Mouse (Mus musculus) A20 (cell line): ENCODE results near the gene Mark2.

Source experiments
- DNase-seq: peaks from one replicate; pipeline ENCODE4 v3.0.0-alpha.2; 2011; ENCODE audit warnings: low read depth, low spot score

Mark2 gene

GRCm38 (mm10) chr19:7295071-7295658 is 46.5 kb downstream of the Mark2 start:
- peak; percentile 87 for DNase-seq

GRCm38 (mm10) chr19:7294098-7294876 is 47.4 kb downstream of the Mark2 start:
- DNase-seq: no peak

GRCm38 (mm10) chr19:7291958-7292709 is 49.5 kb downstream of the Mark2 start:
- no peak for DNase-seq

GRCm38 (mm10) chr19:7289767-7290166 is 51.9 kb downstream of the Mark2 start:
- no peak for DNase-seq

DNA sequence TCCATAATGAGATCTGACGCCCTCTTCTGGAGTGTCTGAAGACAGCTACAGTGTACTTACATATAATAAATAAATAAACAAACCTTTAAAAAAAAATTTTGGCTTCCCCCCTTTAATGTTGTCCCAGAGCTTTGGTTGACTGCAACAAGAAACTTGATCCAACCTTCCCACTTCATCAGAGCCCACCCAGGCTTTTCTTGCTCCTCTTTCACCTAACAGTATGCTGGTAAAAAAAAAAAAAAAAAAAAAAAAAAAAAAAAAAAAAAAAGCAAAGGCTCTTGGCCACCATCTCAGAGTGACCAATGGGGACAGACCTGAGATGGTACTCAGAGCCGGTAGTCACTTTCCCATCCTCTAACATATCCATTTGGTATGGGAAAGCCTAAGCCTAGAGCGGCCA is 53.4 kb downstream of the Mark2 start:
- no peak for DNase-seq

- DNase-seq: no peak
Measured at GRCm38 (mm10) chr19:7286563-7287315, 54.9 kb downstream of the Mark2 start.

- DNase-seq: no peak
Measured at GRCm38 (mm10) chr19:7280557-7281330, 60.9 kb downstream of the Mark2 start.

DNA sequence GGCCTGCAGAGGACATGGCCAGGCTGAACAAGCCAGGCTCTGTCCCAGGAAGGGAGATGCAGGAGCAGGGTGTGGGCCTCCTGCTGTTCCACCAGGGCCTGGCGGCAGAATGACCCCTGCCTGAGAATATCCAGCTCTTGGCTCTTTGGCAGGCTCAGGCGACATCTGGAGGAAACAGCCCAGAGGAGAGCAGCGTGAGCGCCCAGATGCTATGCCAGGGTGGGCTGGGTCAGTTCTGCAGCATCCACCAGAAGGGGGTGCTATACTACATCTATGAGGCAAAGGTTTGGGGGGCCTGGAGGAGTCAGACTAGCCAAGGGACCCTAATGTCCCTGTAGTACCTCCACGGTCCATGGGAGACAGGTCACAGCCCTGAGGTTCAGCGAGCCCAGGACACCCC is 62.5 kb downstream of the Mark2 start:
- DNase-seq: peak; percentile 53

- no peak for DNase-seq
Measured at GRCm38 (mm10) chr19:7278200-7278906, 63.3 kb downstream of the Mark2 start.

DNA sequence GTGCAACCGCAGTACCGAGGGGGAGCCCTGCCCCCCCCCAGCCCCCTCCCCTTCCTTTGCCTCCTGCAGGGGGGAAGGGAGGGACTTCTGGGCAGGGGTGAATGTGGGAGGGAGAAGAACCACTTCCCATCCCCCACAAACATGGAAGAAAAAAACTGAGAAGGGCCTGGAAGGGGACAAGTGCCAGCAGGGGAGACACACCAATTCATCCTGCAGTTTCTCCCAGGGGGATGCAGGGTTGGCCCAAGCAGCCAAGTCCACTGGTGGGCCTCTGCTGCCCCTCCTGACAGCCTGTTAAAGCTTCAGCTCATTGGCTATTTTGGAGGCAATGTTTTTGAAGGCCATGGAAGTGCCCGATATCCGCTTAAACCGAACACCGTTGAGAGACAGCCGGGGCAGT is 64.9 kb downstream of the Mark2 start:
- DNase-seq: no peak

DNA sequence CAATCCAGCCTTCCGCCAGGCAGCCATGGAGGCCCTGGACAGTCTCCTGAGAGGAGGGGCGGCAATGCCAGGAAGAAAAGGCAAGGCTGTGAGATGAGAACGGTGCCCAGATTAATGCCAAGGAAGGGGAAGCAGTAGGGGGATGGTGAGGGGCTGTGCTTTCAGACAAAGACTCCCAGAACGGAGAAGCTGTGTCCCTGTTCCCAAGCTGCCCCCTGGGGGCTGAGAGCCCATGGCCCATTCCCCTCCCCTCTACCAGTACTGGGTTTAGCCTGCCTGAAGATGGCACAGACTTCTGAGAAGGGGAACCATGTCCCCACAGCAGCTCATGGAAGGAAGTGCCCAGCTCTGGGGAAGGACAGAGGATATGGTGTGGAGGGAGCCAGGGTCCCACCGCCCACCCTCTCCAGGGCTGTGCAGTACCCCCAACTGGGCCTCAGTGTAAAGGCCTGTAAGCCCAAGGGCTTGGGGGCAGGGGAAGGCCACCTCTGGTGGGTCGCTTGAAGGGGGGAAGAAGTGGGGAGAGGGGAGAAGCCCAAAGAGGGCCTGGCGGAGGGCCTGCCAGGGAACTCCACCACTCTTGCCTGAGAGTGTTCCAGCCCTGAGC is 65.5 kb downstream of the Mark2 start:
- DNase-seq: no peak

GRCm38 (mm10) chr19:7275131-7275789 is 66.4 kb downstream of the Mark2 start:
- no peak for DNase-seq

- no peak for DNase-seq
Measured at GRCm38 (mm10) chr19:7274326-7274990, 67.2 kb downstream of the Mark2 start.

DNA sequence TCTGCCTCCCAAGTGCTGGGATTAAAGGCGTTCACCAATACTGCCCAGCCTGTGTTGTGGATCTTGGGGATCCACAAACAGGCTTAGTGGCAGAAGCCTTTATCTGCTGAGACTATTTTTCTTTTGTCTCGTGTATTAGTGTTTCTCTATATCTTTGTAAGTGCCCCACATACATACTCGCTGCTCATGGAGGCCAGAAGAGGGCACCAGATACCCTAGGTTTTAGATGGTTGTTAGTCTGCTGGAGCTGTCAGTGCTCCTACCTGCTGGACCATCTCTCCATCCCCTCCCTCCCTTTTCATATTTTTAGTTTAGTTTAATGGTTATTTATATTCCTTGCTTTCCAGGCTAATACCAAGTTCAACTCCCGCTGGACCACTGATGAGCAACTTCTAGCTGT is 68.2 kb downstream of the Mark2 start:
- DNase-seq: peak; percentile 45

DNA sequence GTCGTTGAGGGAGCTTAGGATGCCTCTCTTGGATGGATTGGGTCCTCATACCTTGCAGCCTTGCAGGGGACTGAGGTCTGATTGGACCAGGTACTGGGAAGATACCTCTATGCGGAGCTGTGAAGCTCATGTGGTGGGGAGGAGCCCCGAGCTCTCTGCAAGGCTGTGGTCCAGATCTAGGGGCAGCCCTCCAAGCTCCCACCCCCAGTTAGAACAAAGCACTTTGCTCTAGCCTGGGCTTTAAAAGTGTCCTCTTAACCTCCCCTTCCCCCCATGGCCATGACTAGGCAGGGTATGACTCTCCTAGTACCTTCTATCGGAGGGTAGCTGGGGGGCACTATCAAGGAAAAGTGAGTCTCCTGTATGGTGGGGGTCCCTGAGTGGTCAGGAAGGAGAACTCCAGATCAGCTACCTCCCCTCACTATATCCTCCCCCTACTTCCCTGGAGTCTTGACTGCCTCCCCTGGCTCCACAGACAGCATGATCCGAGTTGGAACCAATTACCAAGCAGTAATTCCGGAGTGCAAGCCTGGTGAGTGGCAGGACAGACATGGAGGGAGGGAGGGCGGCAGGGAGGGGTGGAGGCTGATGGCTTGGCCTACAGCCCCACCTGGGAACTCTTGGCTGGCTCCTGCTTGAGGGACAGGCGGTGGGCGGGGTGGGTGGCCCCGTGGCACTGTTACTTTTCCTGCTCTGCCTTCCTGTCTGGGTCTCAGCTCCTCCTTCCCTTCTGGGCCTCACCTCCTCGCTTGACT is 72.2 kb downstream of the Mark2 start:
- no peak for DNase-seq

DNA sequence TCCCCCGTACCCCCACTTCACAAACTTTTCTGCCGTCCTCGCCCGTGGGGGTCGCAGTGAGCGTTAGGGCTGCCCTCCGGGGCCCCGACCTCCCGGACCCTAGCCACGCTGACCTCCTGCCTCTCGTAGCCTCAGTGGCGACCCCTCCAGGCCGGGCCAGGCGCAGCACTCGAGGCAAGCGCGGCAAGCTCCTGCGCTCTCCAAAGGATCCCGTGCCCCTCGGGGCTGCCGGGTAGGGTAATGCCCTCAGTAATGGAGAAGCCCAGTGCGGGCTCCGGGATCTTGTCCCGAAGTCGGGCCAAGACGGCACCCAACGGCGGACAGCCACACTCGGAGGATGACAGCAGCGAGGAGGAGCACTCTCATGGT is 73.0 kb downstream of the Mark2 start:
- peak; percentile 89 for DNase-seq

GRCm38 (mm10) chr19:7267781-7268721 is 73.6 kb downstream of the Mark2 start:
- peak; percentile 90 for DNase-seq
